Mouse (Mus musculus) ES-E14 (cell line): Measurements from ENCODE around the gene Slc25a48. TPM values are rescaled to one million over a fixed set of nuclear protein-coding genes. Genes with fewer than 3 reads are reported as not detected.

Experiments used
- DNase-seq: peaks from one replicate; pipeline ENCODE4 v3.0.0-alpha.2; 2013; ENCODE audit warnings: low read depth, low spot score
- H3K27ac ChIP-seq: 2 replicates; pipeline ENCODE4 v1.5.1; 2012; ENCODE audit warnings: low read depth, mild to moderate bottlenecking, low read length, moderate library complexity, mixed read lengths; ENCODE audit not compliant: poor library complexity, insufficient read depth, severe bottlenecking
- H3K36me3 ChIP-seq: 2 replicates; pipeline ENCODE4 v1.6.1; 2012; ENCODE audit warnings: mild to moderate bottlenecking, low read length, moderate library complexity, mixed read lengths; ENCODE audit not compliant: control insufficient read depth, poor library complexity, insufficient read depth, severe bottlenecking
- H3K4me1 ChIP-seq, 2 experiments: fragments of 150-350 bp in 1 of 2; sonication (generic) in 1 of 2; 2 replicates each; pipeline ENCODE4 v1.6.1; 2012; ENCODE audit warnings: low read length in 2 of 2, mild to moderate bottlenecking in 1 of 2, mixed read lengths in 1 of 2; ENCODE audit not compliant: control insufficient read depth in 2 of 2, insufficient read depth in 2 of 2, poor library complexity in 1 of 2
- H3K4me3 ChIP-seq, 2 experiments: fragments of 150-350 bp in 1 of 2; sonication (generic) in 1 of 2; 2 replicates each; pipeline ENCODE4 v1.5.1; 2012; ENCODE audit warnings: low read length in 2 of 2, low read depth in 1 of 2, mild to moderate bottlenecking in 1 of 2, mixed read lengths in 1 of 2; ENCODE audit not compliant: insufficient read depth in 1 of 2, poor library complexity in 1 of 2, severe bottlenecking in 1 of 2
- H3K9ac ChIP-seq: 2 replicates; pipeline ENCODE4 v1.6.1; 2012; ENCODE audit warnings: low read depth, mild to moderate bottlenecking, low read length, mixed read lengths; ENCODE audit not compliant: poor library complexity, insufficient read depth, severe bottlenecking
- H3K9me3 ChIP-seq: fragments of 150-350 bp; sonication (generic); 2 replicates; pipeline ENCODE4 v1.6.1; 2012; ENCODE audit warnings: low read depth, mild to moderate bottlenecking, low read length; ENCODE audit not compliant: control insufficient read depth, insufficient read depth
- CHD2 ChIP-seq: IDR thresholded peaks from 2 replicates; pipeline ENCODE4 v1.6.1; 2014; ENCODE audit warnings: mild to moderate bottlenecking, low read depth, low read length, inconsistent platforms
- HCFC1 ChIP-seq: IDR thresholded peaks from 2 replicates; pipeline ENCODE4 v1.6.1; 2012; ENCODE audit warnings: low read length, inconsistent platforms, borderline replicate concordance; ENCODE audit not compliant: insufficient read depth
- MAFK ChIP-seq: IDR thresholded peaks from 2 replicates; pipeline ENCODE4 v1.6.1; 2014; ENCODE audit warnings: mild to moderate bottlenecking, low read depth, low read length, inconsistent platforms; ENCODE audit not compliant: insufficient read depth
- ZC3H11A ChIP-seq: IDR thresholded peaks from 2 replicates; pipeline ENCODE4 v1.6.1; 2012; ENCODE audit warnings: low read depth, mild to moderate bottlenecking, inconsistent platforms, low read length, borderline replicate concordance
- ZNF384 ChIP-seq: IDR thresholded peaks from 2 replicates; pipeline ENCODE4 v1.6.1; 2012; ENCODE audit warnings: low read depth, low read length, inconsistent platforms
- in situ Hi-C, 2 experiments: fragments of 600-800 bp; cut with MboI; formaldehyde crosslinking; loops; one replicate each; pipeline ENCODE4 v1.15.1; 2025; ENCODE audit warnings: low sequenced_read_pairs in 2 of 2, inconsistent platforms in 1 of 2; ENCODE audit not compliant: unreplicated experiment in 2 of 2
- total RNA-seq: library from RNA; depleted of rRNA; stranded (reverse); fragments of 300-350 nt; gene quantifications from 2 replicates; pipeline ENCODE4 v1.2.3, GENCODE M21; 2012

Slc25a48 gene
- total RNA-seq, 1 experiment, result 0.49 TPM

GRCm38 (mm10) chr13:56450035-56450434 lies 11.9 kb downstream of the Slc25a48 start:
- Histone ChIP-seq H3K4me3 (no peak overlapping the region), H3K9me3 (no peaks in the 10 kb centered on the region), H3K4me1 (no peaks in the 10 kb centered on the region), H3K27ac (no peak overlapping the region), H3K9ac (no peak overlapping the region), H3K36me3 (no peaks in the 10 kb centered on the region)
- TF ChIP-seq ZC3H11A, result no peak
- no peak for TF ChIP-seq MAFK
- no peak for TF ChIP-seq HCFC1
- TF ChIP-seq ZNF384, result no peak
- TF ChIP-seq CHD2, result no peak
- in situ Hi-C loops, result no loop called here
- DNase-seq, result no peak

- no peaks in the 10 kb centered on the region for H3K36me3 ChIP-seq
- in situ Hi-C loops, result no loop called here
- H3K27ac ChIP-seq, result no peak overlapping the region
- H3K9me3 ChIP-seq, result no peaks in the 10 kb centered on the region
- TF ChIP-seq ZC3H11A (no peak), MAFK (no peak), CHD2 (no peak), ZNF384 (no peak), HCFC1 (no peak)
- DNase-seq, result no peak
- H3K9ac ChIP-seq, result no peak overlapping the region
- no peaks in the 10 kb centered on the region for H3K4me1 ChIP-seq
- no peak overlapping the region for H3K4me3 ChIP-seq
Observed at GRCm38 (mm10) chr13:56458001-56458400, 19.8 kb downstream of the Slc25a48 start.

GRCm38 (mm10) chr13:56461460-56461859 lies 23.3 kb downstream of the Slc25a48 start:
- Histone ChIP-seq H3K27ac (no peak overlapping the region), H3K9ac (no peak overlapping the region), H3K9me3 (no peaks in the 10 kb centered on the region), H3K4me3 (no peak overlapping the region), H3K4me1 (no peaks in the 10 kb centered on the region), H3K36me3 (no peaks in the 10 kb centered on the region)
- in situ Hi-C loops, result no loop called here
- DNase-seq, result no peak
- TF ChIP-seq ZC3H11A (no peak), HCFC1 (no peak), ZNF384 (no peak), MAFK (no peak), CHD2 (no peak)

GRCm38 (mm10) chr13:56462791-56463190 lies 24.6 kb downstream of the Slc25a48 start:
- no peaks in the 10 kb centered on the region for H3K9me3 ChIP-seq
- H3K4me1 ChIP-seq, result no peaks in the 10 kb centered on the region
- TF ChIP-seq CHD2 (no peak), HCFC1 (no peak), MAFK (no peak), ZC3H11A (no peak)
- H3K27ac ChIP-seq, result no peak overlapping the region
- DNase-seq, result no peak
- no peak overlapping the region for H3K9ac ChIP-seq
- H3K4me3 ChIP-seq, result no peak overlapping the region
- in situ Hi-C loops, result no loop called here
- H3K36me3 ChIP-seq, result no peaks in the 10 kb centered on the region

- H3K4me3 ChIP-seq, result no peak overlapping the region
- H3K27ac ChIP-seq, result no peak overlapping the region
Observed at GRCm38 (mm10) chr13:56463261-56463660, 25.1 kb downstream of the Slc25a48 start.

More at GRCm38 (mm10) chr13:56463261-56463660, 25.1 kb downstream of the Slc25a48 start:
- H3K36me3 ChIP-seq, result no peaks in the 10 kb centered on the region
- in situ Hi-C loops, result no loop called here
- H3K4me1 ChIP-seq, result no peaks in the 10 kb centered on the region
- no peaks in the 10 kb centered on the region for H3K9me3 ChIP-seq
- DNase-seq, result no peak
- TF ChIP-seq ZNF384 (no peak), ZC3H11A (no peak)
- H3K9ac ChIP-seq, result no peak overlapping the region
